Mouse (Mus musculus) CD4-positive, CD25-positive, alpha-beta regulatory T cell, adult 2 months (primary cell): ENCODE results near the gene Gstm4.

Source experiments
- DNase-seq: peaks from one replicate; pipeline ENCODE4 v3.0.0-alpha.2; 2012; ENCODE audit warnings: low read depth, low spot score

Gstm4 gene

GRCm38 (mm10) chr3:108044394-108045140, at the start of gene Gstm4:
Gene Gstm4 (minus strand): TSS chr3:108044894.
- DNase-seq, result peak; percentile 91

- no peak for DNase-seq
Observed at GRCm38 (mm10) chr3:108094146-108094545, 49.5 kb upstream of the Gstm4 start.

GRCm38 (mm10) chr3:108093306-108093705, 48.6 kb upstream of the Gstm4 start:
- DNase-seq, result no peak

- DNase-seq, result no peak
Observed at GRCm38 (mm10) chr3:108092536-108093115, 47.9 kb upstream of the Gstm4 start, which contains the start of gene Gnat2. Gene Gnat2 (plus strand): TSS chr3:108092789.

- no peak for DNase-seq
Observed at GRCm38 (mm10) chr3:108092030-108092429, 47.3 kb upstream of the Gstm4 start.

- no peak for DNase-seq
Observed at GRCm38 (mm10) chr3:108090561-108090960, 45.9 kb upstream of the Gstm4 start.

- DNase-seq, result no peak
Observed at GRCm38 (mm10) chr3:108089916-108090315, 45.2 kb upstream of the Gstm4 start.

- no peak for DNase-seq
Observed at GRCm38 (mm10) chr3:108088842-108089380, 44.2 kb upstream of the Gstm4 start.

GRCm38 (mm10) chr3:108087329-108087728, 42.6 kb upstream of the Gstm4 start:
- DNase-seq, result no peak

- DNase-seq, result peak; percentile 67
Observed at GRCm38 (mm10) chr3:108086470-108086979, 41.8 kb upstream of the Gstm4 start, which contains the start of gene Ampd2. Gene Ampd2 (minus strand): TSS chr3:108086651.

- DNase-seq, result peak; percentile 35
Observed at GRCm38 (mm10) chr3:108085721-108086469, 41.2 kb upstream of the Gstm4 start.

- DNase-seq, result peak; percentile 89
Observed at GRCm38 (mm10) chr3:108085281-108085720, 40.6 kb upstream of the Gstm4 start.

GRCm38 (mm10) chr3:108084767-108085270, 40.1 kb upstream of the Gstm4 start:
- no peak for DNase-seq

- no peak for DNase-seq
Observed at GRCm38 (mm10) chr3:108083904-108084407, 39.3 kb upstream of the Gstm4 start.

- no peak for DNase-seq
Observed at GRCm38 (mm10) chr3:108083161-108083560, 38.5 kb upstream of the Gstm4 start.

- DNase-seq, result no peak
Observed at GRCm38 (mm10) chr3:108082251-108082875, 37.7 kb upstream of the Gstm4 start.

GRCm38 (mm10) chr3:108081681-108082080, 37.0 kb upstream of the Gstm4 start:
- DNase-seq, result no peak

- no peak for DNase-seq
Observed at GRCm38 (mm10) chr3:108076836-108077235, 32.1 kb upstream of the Gstm4 start.

- DNase-seq, result no peak
Observed at GRCm38 (mm10) chr3:108072983-108073569, 28.4 kb upstream of the Gstm4 start.
